Mouse (Mus musculus) lung, embryonic 15.5 days (tissue): ENCODE results near the gene Cep55. TPM values are rescaled to one million over a fixed set of nuclear protein-coding genes. Genes with fewer than 3 reads are reported as not detected.
A peak's percentile ranks its signal among the peaks of the same experiment; 100 is the strongest.

Experiments
- ATAC-seq: fragments of 200-750 bp; cut with Nextera tagmentation; 2 replicates; pipeline ENCODE4 v1.8.0; 2017; ENCODE audit warnings: moderate number of reproducible peaks, borderline replicate concordance; ENCODE audit not compliant: low FRiP score, low TSS enrichment; ENCODE audit errors: extremely low read depth
- H3K27ac ChIP-seq: fragments of 300-500 bp; sonication (generic); 2 replicates; pipeline ENCODE4 v1.5.1; 2015; ENCODE audit warnings: moderate library complexity, mild to moderate bottlenecking, inconsistent platforms
- H3K27me3 ChIP-seq: fragments of 300-500 bp; sonication (generic); 2 replicates; pipeline ENCODE4 v1.6.1; 2015; ENCODE audit warnings: inconsistent platforms
- H3K36me3 ChIP-seq: fragments of 300-500 bp; sonication (generic); 2 replicates; pipeline ENCODE4 v1.6.1; 2015; ENCODE audit warnings: inconsistent platforms
- H3K4me1 ChIP-seq: fragments of 300-500 bp; sonication (generic); 2 replicates; pipeline ENCODE4 v1.6.1; 2015; ENCODE audit warnings: inconsistent platforms
- H3K4me2 ChIP-seq: fragments of 300-500 bp; sonication (generic); 2 replicates; pipeline ENCODE4 v1.6.1; 2015; ENCODE audit warnings: inconsistent platforms, mild to moderate bottlenecking, moderate library complexity
- H3K4me3 ChIP-seq: fragments of 300-500 bp; sonication (generic); 2 replicates; pipeline ENCODE4 v1.5.1; 2015; ENCODE audit warnings: mild to moderate bottlenecking, inconsistent platforms
- H3K9ac ChIP-seq: fragments of 300-500 bp; sonication (generic); 2 replicates; pipeline ENCODE4 v1.6.1; 2015; ENCODE audit warnings: inconsistent platforms
- H3K9me3 ChIP-seq: fragments of 300-500 bp; sonication (generic); 2 replicates; pipeline ENCODE4 v1.6.1; 2016; ENCODE audit warnings: inconsistent platforms
- WGBS: fragments of 180-500 bp; shearing (Covaris S2); methylation state at CpG from one replicate; pipeline ENCODE4 v1.1.7; 2015; 5-methylcytosine and 5-hydroxymethylcytosine counted together
- polyA plus RNA-seq: library from polyadenylated mRNA; unstranded; fragments of >200 nt; fragmentation: Nextera tagmentation; extraction: Ambion mirVana; gene quantifications from 2 replicates; pipeline ENCODE4 v1.2.1, GENCODE M21; 2015

Gene Cep55
- polyA plus RNA-seq, 1 experiment from 2014 or later = 43.7 TPM

GRCm38 (mm10) chr19:38081361-38081760, 26.6 kb downstream of the Cep55 start:
- Histone ChIP-seq H3K9ac (no peak overlapping the region), H3K4me1 (no peaks in the 10 kb centered on the region)
- 58% methylated on average over 3 of the region's 3 CpGs for WGBS

GRCm38 (mm10) chr19:38082931-38083525, 28.2 kb downstream of the Cep55 start:
- H3K36me3 ChIP-seq = no peaks in the 10 kb centered on the region
- no peak overlapping the region for H3K4me3 ChIP-seq
- H3K9ac ChIP-seq = no peak overlapping the region
- no peak overlapping the region for H3K4me2 ChIP-seq
- H3K9me3 ChIP-seq = no peaks in the 10 kb centered on the region
- no peak overlapping the region for H3K27ac ChIP-seq
- 37% methylated on average over 5 of the region's 5 CpGs for WGBS
- no peaks in the 10 kb centered on the region for H3K27me3 ChIP-seq
- ATAC-seq = no peak
- H3K4me1 ChIP-seq = peaks cover 4% of the 10 kb centered on the region; the same call in 1 of the 2 replicates

More at GRCm38 (mm10) chr19:38081361-38081760, 26.6 kb downstream of the Cep55 start:
- Histone ChIP-seq H3K4me3 (no peak overlapping the region), H3K27ac (no peak overlapping the region), H3K27me3 (no peaks in the 10 kb centered on the region), H3K36me3 (no peaks in the 10 kb centered on the region), H3K9me3 (no peaks in the 10 kb centered on the region), H3K4me2 (no peak overlapping the region)
- ATAC-seq = no peak

- H3K4me2 ChIP-seq = no peak overlapping the region
- no peaks in the 10 kb centered on the region for H3K36me3 ChIP-seq
- peaks cover 4% of the 10 kb centered on the region; the same call in 1 of the 2 replicates for H3K4me1 ChIP-seq
- H3K27ac ChIP-seq = no peak overlapping the region
- no peaks in the 10 kb centered on the region for H3K9me3 ChIP-seq
- no peaks in the 10 kb centered on the region for H3K27me3 ChIP-seq
- 77% methylated on average over 4 of the region's 4 CpGs for WGBS
- no peak for ATAC-seq
- no peak overlapping the region for H3K9ac ChIP-seq
- no peak overlapping the region for H3K4me3 ChIP-seq
Observed at GRCm38 (mm10) chr19:38085841-38086240, 31.0 kb downstream of the Cep55 start.

GRCm38 (mm10) chr19:38086948-38087551, 32.2 kb downstream of the Cep55 start:
- Histone ChIP-seq H3K4me2 (peak overlapping the region; percentile 27; the same call in 1 of the 2 replicates), H3K36me3 (no peaks in the 10 kb centered on the region), H3K4me1 (peaks cover 4% of the 10 kb centered on the region; the same call in 1 of the 2 replicates), H3K4me3 (no peak overlapping the region), H3K9me3 (no peaks in the 10 kb centered on the region), H3K9ac (no peak overlapping the region; the same call in 1 of the 2 replicates), H3K27ac (no peak overlapping the region), H3K27me3 (no peaks in the 10 kb centered on the region)
- 45% methylated on average over 11 of the region's 11 CpGs for WGBS
- peak; percentile 85; the same call in 1 of the 2 replicates for ATAC-seq

DNA sequence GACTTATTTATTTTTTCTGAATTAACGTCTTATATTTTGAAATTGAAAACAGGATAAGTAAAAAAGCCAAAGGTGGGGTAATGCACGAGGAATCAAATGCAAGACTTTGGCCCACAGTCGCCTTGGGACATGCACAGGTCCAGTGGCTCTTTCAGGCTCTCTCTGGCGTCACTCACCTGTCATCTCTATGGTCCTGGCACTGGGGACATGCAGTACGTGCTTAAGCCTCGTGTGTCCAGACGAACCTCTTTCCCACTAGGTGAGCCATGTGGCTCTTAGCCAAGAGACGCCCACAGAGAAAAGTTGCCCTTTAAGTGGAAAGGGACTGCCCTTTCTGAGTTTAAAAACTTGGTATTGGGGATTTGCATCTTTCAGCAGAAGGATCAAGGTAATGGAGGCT, 34.5 kb downstream of the Cep55 start:
- WGBS = 68% methylated on average over 8 of the region's 8 CpGs
- no peaks in the 10 kb centered on the region for H3K36me3 ChIP-seq

GRCm38 (mm10) chr19:38091512-38091985, 36.7 kb downstream of the Cep55 start:
- H3K9me3 ChIP-seq = no peaks in the 10 kb centered on the region
- WGBS = 51% methylated on average over 4 of the region's 4 CpGs
- H3K9ac ChIP-seq = no peak overlapping the region
- no peak overlapping the region for H3K4me3 ChIP-seq
- ATAC-seq = no peak
- peaks cover 23% of the 10 kb centered on the region for H3K27me3 ChIP-seq
- no peak overlapping the region for H3K4me2 ChIP-seq
- H3K27ac ChIP-seq = no peak overlapping the region
- peaks cover 4% of the 10 kb centered on the region; the same call in 1 of the 2 replicates for H3K4me1 ChIP-seq
- no peaks in the 10 kb centered on the region for H3K36me3 ChIP-seq

More for the DNA sequence above, 34.5 kb downstream of the Cep55 start:
- H3K9me3 ChIP-seq = no peaks in the 10 kb centered on the region
- no peak overlapping the region for H3K27ac ChIP-seq
- no peak for ATAC-seq
- peaks cover 4% of the 10 kb centered on the region; the same call in 1 of the 2 replicates for H3K4me1 ChIP-seq
- H3K4me2 ChIP-seq = no peak overlapping the region
- H3K9ac ChIP-seq = no peak overlapping the region
- H3K4me3 ChIP-seq = no peak overlapping the region
- peaks cover 8% of the 10 kb centered on the region; the same call in 1 of the 2 replicates for H3K27me3 ChIP-seq

DNA sequence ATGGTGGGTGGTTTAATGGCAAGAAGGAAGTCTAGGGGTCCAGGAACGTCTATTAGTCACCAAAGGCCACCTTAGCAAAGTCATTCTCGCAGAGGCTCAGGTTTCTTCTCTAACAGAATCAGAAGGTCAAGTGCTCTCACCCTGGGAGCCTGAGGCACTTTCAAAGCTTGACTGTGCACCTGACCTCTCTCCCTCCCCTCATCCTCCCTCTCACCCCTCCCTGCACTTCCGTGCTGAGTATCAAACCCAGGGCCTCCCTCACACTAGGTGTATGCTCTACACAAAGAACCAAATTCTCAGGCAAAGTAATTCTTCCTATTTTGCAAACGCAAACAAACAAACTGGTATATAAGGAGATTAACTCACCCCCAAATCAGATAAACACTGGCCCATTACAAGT, 41.4 kb downstream of the Cep55 start:
- H3K27me3 ChIP-seq = peaks cover 50% of the 10 kb centered on the region
- no peak overlapping the region for H3K9ac ChIP-seq
- no peaks in the 10 kb centered on the region for H3K36me3 ChIP-seq
- H3K4me3 ChIP-seq = no peak overlapping the region
- peak overlapping the region; percentile 60; the same call in 1 of the 2 replicates for H3K4me2 ChIP-seq
- ATAC-seq = no peak
- peaks cover 11% of the 10 kb centered on the region for H3K4me1 ChIP-seq
- H3K9me3 ChIP-seq = no peaks in the 10 kb centered on the region
- 11% methylated on average over 4 of the region's 4 CpGs for WGBS
- H3K27ac ChIP-seq = no peak overlapping the region

DNA sequence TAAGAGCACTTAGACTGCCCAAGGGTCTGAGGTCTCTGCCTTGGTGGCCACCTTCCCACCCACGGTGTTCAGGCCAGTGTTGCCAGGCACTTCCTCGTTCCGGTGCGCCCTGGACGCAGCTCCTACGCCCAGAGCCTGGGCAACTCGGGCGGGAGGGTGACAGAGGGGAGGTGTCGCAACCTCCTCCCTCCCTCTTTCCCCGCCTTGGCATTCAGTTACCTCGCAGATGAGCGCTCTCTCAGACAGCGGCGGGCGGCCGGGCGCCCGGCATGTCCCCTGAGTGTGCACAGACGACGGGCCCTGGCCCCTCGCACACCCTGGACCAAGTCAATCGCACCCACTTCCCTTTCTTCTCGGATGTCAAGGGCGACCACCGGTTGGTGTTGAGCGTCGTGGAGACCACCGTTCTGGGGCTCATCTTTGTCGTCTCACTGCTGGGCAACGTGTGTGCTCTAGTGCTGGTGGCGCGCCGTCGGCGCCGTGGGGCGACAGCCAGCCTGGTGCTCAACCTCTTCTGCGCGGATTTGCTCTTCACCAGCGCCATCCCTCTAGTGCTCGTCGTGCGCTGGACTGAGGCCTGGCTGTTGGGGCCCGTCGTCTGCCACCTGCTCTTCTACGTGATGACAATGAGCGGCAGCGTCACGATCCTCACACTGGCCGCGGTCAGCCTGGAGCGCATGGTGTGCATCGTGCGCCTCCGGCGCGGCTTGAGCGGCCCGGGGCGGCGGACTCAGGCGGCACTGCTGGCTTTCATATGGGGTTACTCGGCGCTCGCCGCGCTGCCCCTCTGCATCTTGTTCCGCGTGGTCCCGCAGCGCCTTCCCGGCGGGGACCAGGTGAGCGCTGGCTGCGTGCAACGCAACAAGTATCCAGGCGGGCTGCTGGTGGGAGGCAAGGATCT, 42.3 kb downstream of the Cep55 start, which contains the start of gene Ffar4:
Ffar4 (plus strand) TSS at position 214 of the 901 bp plus-strand sequence.
- Histone ChIP-seq H3K4me3 (peak within 1 kb of the TSS; percentile 35), H3K4me1 (peaks cover 11% of the 10 kb centered on the region), H3K27me3 (peaks cover 50% of the 10 kb centered on the region), H3K9me3 (no peaks in the 10 kb centered on the region), H3K4me2 (peak within 1 kb of the TSS; percentile 60), H3K36me3 (no peaks in the 10 kb centered on the region), H3K27ac (no peak within 1 kb of the TSS), H3K9ac (no peak within 1 kb of the TSS)
- peak; percentile 69; the same call in 1 of the 2 replicates for ATAC-seq
- under 1% methylated on average over 77 of the region's 77 CpGs for WGBS

GRCm38 (mm10) chr19:38107871-38108270, 53.1 kb downstream of the Cep55 start:
- no peak overlapping the region for H3K27ac ChIP-seq
- no peak for ATAC-seq
- H3K9ac ChIP-seq = no peak overlapping the region
- no peaks in the 10 kb centered on the region for H3K9me3 ChIP-seq
- no peak overlapping the region for H3K4me2 ChIP-seq
- H3K27me3 ChIP-seq = no peaks in the 10 kb centered on the region
- H3K4me1 ChIP-seq = no peaks in the 10 kb centered on the region
- no peaks in the 10 kb centered on the region for H3K36me3 ChIP-seq
- H3K4me3 ChIP-seq = no peak overlapping the region
- WGBS = 84% methylated on average over 4 of the region's 4 CpGs

DNA sequence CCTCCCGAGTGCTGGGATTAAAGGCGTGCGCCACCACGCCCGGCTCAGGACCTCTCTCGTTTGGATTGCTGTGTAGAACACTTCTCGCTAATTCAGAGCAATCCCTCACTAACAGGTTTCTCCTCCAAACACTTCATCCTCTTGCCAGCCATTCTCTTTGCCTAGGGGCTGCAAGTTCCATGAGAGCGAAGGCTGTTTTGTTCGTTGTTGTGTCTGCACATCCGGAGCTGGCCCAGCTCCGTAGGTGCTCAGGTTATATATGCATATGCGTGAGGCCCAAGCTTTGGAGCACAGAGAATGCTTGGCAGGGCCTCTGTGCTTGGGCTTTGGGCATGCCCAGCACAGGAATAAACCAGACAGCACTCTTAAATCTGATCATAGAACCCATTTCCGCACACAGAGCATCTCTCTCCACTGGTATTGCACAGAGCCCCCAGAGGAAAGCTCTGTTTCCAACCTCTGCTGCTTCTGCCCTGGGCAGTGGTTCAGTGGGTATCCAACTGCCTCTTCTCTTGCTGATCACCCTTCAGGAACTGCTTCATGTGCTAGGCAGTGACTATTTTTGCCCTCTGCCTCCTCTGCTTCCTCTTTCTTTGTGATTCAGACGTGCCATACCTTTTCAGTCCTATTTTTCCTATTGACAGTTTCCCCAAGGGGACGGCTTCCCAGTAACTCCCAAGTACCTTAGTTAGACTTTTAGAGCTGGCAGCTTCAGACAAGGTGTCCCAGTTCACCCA, 54.9 kb downstream of the Cep55 start:
- no peak overlapping the region for H3K27ac ChIP-seq
- WGBS = 88% methylated on average over 15 of the region's 15 CpGs

GRCm38 (mm10) chr19:38111056-38111455, 56.2 kb downstream of the Cep55 start:
- Histone ChIP-seq H3K36me3 (no peaks in the 10 kb centered on the region), H3K4me2 (no peak overlapping the region), H3K9me3 (no peaks in the 10 kb centered on the region), H3K4me3 (no peak overlapping the region), H3K4me1 (no peaks in the 10 kb centered on the region), H3K9ac (no peak overlapping the region), H3K27me3 (no peaks in the 10 kb centered on the region), H3K27ac (no peak overlapping the region)
- WGBS = 70% methylated on average over 8 of the region's 8 CpGs
- ATAC-seq = no peak

More for the DNA sequence above, 54.9 kb downstream of the Cep55 start:
- Histone ChIP-seq H3K27me3 (no peaks in the 10 kb centered on the region), H3K36me3 (no peaks in the 10 kb centered on the region), H3K4me1 (no peaks in the 10 kb centered on the region), H3K9me3 (no peaks in the 10 kb centered on the region), H3K4me3 (no peak overlapping the region), H3K9ac (no peak overlapping the region), H3K4me2 (no peak overlapping the region)
- no peak for ATAC-seq
